Mouse (Mus musculus) small intestine, adult 2 months (tissue): ENCODE measurements around the gene Zfp704. TPM values are rescaled to one million over a fixed set of nuclear protein-coding genes. Genes with fewer than 3 reads are reported as not detected.
A peak's percentile ranks its signal among the peaks of the same experiment; 100 is the strongest.

Experiments
- H3K27ac ChIP-seq: fragments of 200-500 bp; 2 replicates; pipeline ENCODE4 v1.5.1; 2012; ENCODE audit warnings: low read depth, low read length, control low read depth, inconsistent platforms; ENCODE audit not compliant: insufficient read depth
- H3K27me3 ChIP-seq: fragments of 200-500 bp; 2 replicates; pipeline ENCODE4 v1.6.1; 2012; ENCODE audit warnings: mild to moderate bottlenecking, moderate library complexity, low read length, inconsistent platforms; ENCODE audit not compliant: control insufficient read depth, insufficient read depth
- H3K36me3 ChIP-seq: fragments of 200-500 bp; 2 replicates; pipeline ENCODE4 v1.6.1; 2012; ENCODE audit warnings: mild to moderate bottlenecking, low read length, control low read depth, inconsistent platforms; ENCODE audit not compliant: control insufficient read depth, insufficient read depth
- H3K4me1 ChIP-seq: fragments of 200-500 bp; 2 replicates; pipeline ENCODE4 v1.6.1; 2012; ENCODE audit warnings: low read length, inconsistent platforms, mixed read lengths; ENCODE audit not compliant: control insufficient read depth, insufficient read depth, insufficient read length
- H3K4me3 ChIP-seq: fragments of 200-500 bp; 2 replicates; pipeline ENCODE4 v1.5.1; 2012; ENCODE audit warnings: low read depth, mild to moderate bottlenecking, control low read depth, inconsistent platforms, low read length, moderate library complexity
- CTCF ChIP-seq: fragments of 200-500 bp; IDR thresholded peaks from 2 replicates; pipeline ENCODE4 v1.5.1; 2012; ENCODE audit warnings: low read depth, mild to moderate bottlenecking, control low read depth, inconsistent platforms, low read length, moderate library complexity, mixed read lengths; ENCODE audit not compliant: insufficient replicate concordance, insufficient read length; ENCODE audit errors: extremely low read depth
- POLR2A ChIP-seq: fragments of 200-500 bp; IDR thresholded peaks from 2 replicates; pipeline ENCODE4 v1.6.1; 2012; ENCODE audit warnings: low read depth, mild to moderate bottlenecking, control low read depth, inconsistent platforms, low read length, moderate library complexity
- WGBS: fragments of 180-500 bp; shearing (Covaris S2); methylation state at CpG from one replicate; pipeline ENCODE4 v1.1.7; 2018; 5-methylcytosine and 5-hydroxymethylcytosine counted together
- polyA plus RNA-seq: library from polyadenylated mRNA; depleted of rRNA; stranded (reverse); fragments of >200 nt; gene quantifications from 2 replicates; pipeline ENCODE4 v1.2.3, GENCODE M21; 2012

The Zfp704 gene
- polyA plus RNA-seq, 1 experiment = 1.5 TPM

DNA sequence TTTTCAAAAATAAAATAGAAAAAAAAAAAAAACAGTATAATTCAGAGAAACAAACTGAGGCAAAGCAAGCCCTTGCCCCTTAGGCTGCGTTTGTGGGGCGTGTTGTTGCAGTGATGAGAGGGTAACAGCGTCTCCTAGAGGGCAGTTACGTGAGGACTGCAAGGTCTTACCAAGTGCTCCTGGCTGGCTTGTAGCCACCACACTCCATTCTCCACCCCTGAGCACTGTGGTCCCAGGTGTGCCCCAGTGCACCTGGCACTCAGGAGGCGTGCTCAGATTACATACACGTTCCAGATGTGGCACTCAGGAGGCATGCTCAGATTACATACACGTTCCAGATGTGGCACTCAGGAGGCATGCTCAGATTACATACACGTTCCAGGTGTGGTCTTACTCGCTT is 7.2 kb upstream of the Zfp704 start:
- Histone ChIP-seq H3K4me3 (no peak overlapping the region), H3K4me1 (peaks cover 18% of the 10 kb centered on the region; the same call in 1 of the 2 replicates), H3K36me3 (no peaks in the 10 kb centered on the region), H3K27ac (no peak overlapping the region), H3K27me3 (no peaks in the 10 kb centered on the region)
- WGBS = 62% methylated on average over 9 of the region's 9 CpGs
- TF ChIP-seq POLR2A = no peak
- no peak for TF ChIP-seq CTCF

GRCm38 (mm10) chr3:9614676-9615075 is 4.8 kb upstream of the Zfp704 start:
- TF ChIP-seq POLR2A (no peak), CTCF (no peak)
- no peak overlapping the region for H3K4me3 ChIP-seq
- H3K27me3 ChIP-seq = no peaks in the 10 kb centered on the region
- no peak overlapping the region for H3K27ac ChIP-seq
- no peaks in the 10 kb centered on the region for H3K36me3 ChIP-seq
- 20% methylated on average over 12 of the region's 12 CpGs for WGBS
- H3K4me1 ChIP-seq = peaks cover 16% of the 10 kb centered on the region; the same call in 1 of the 2 replicates

DNA sequence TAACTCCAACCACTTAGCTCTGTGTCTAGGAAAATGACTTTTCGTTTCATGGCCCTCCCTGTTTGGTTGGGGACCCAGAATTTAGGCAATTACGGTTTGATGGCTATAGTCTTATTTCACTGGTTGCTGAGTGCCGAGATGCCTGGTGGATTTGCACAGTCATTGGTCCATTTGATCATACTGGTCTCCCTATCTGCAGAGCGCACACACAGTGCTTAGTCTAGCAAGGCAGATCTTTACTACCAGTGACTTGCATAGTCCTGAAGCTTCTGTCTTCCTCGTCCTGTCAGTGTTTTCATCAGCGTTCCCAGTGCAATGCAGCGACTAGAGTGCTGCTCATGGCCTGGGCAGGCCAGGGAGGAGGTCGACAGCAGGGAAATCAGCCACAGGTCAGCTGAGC is 4.1 kb upstream of the Zfp704 start:
- WGBS = 92% methylated on average over 8 of the region's 8 CpGs
- TF ChIP-seq POLR2A (no peak), CTCF (no peak)
- no peaks in the 10 kb centered on the region for H3K36me3 ChIP-seq
- H3K27me3 ChIP-seq = no peaks in the 10 kb centered on the region
- no peak overlapping the region for H3K4me3 ChIP-seq
- no peak overlapping the region for H3K27ac ChIP-seq
- H3K4me1 ChIP-seq = peaks cover 16% of the 10 kb centered on the region; the same call in 1 of the 2 replicates

- Histone ChIP-seq H3K4me3 (no peak overlapping the region), H3K27me3 (no peaks in the 10 kb centered on the region; the same call in 1 of the 2 replicates), H3K36me3 (no peaks in the 10 kb centered on the region), H3K27ac (no peak overlapping the region), H3K4me1 (peaks cover 16% of the 10 kb centered on the region; the same call in 1 of the 2 replicates)
- 65% methylated on average over 4 of the region's 4 CpGs for WGBS
- TF ChIP-seq POLR2A (no peak), CTCF (no peak)
Observed at GRCm38 (mm10) chr3:9611226-9611625, 1.3 kb upstream of the Zfp704 start.

- WGBS = 71% methylated on average over 2 of the region's 2 CpGs
- no peak for TF ChIP-seq POLR2A
- TF ChIP-seq CTCF = 0 out of 2 replicates have a peak, but pooled peaks have one; percentile 2
- Histone ChIP-seq H3K4me1 (peaks cover 17% of the 10 kb centered on the region; the same call in 1 of the 2 replicates), H3K27ac (no peak overlapping the region), H3K36me3 (no peaks in the 10 kb centered on the region), H3K27me3 (no peaks in the 10 kb centered on the region; the same call in 1 of the 2 replicates), H3K4me3 (peak overlapping the region; percentile 94)
Observed at GRCm38 (mm10) chr3:9610426-9610825, 541 bp upstream of the Zfp704 start.

- Histone ChIP-seq H3K36me3 (no peaks in the 10 kb centered on the region), H3K4me3 (peak overlapping the region; percentile 94), H3K27ac (peak overlapping the region; percentile 41; the same call in 1 of the 2 replicates), H3K27me3 (no peaks in the 10 kb centered on the region; the same call in 1 of the 2 replicates), H3K4me1 (peaks cover 6% of the 10 kb centered on the region; the same call in 1 of the 2 replicates)
- 1% methylated on average over 92 of the region's 94 CpGs for WGBS
- TF ChIP-seq CTCF (no peak), POLR2A (no peak)
Observed at GRCm38 (mm10) chr3:9608906-9609580, 842 bp downstream of the Zfp704 start.

- TF ChIP-seq POLR2A = no peak
- TF ChIP-seq CTCF = no peak
- Histone ChIP-seq H3K27me3 (no peaks in the 10 kb centered on the region; the same call in 1 of the 2 replicates), H3K36me3 (no peaks in the 10 kb centered on the region), H3K4me3 (peak overlapping the region; percentile 94), H3K27ac (no peak overlapping the region), H3K4me1 (peaks cover 6% of the 10 kb centered on the region; the same call in 1 of the 2 replicates)
- WGBS = under 1% methylated on average over 16 of the region's 16 CpGs
Observed at GRCm38 (mm10) chr3:9608441-9608905, 1.4 kb downstream of the Zfp704 start.
